Mouse (Mus musculus) ES-E14 (cell line): ENCODE results near the gene Ankrd23.

Source experiments
- CHD2 ChIP-seq: IDR thresholded peaks from 2 replicates; pipeline ENCODE4 v1.6.1; 2014; ENCODE audit warnings: mild to moderate bottlenecking, low read depth, low read length, inconsistent platforms
- MAFK ChIP-seq: IDR thresholded peaks from 2 replicates; pipeline ENCODE4 v1.6.1; 2014; ENCODE audit warnings: mild to moderate bottlenecking, low read depth, low read length, inconsistent platforms; ENCODE audit not compliant: insufficient read depth
- ZNF384 ChIP-seq: IDR thresholded peaks from 2 replicates; pipeline ENCODE4 v1.6.1; 2012; ENCODE audit warnings: low read depth, low read length, inconsistent platforms

DNA sequence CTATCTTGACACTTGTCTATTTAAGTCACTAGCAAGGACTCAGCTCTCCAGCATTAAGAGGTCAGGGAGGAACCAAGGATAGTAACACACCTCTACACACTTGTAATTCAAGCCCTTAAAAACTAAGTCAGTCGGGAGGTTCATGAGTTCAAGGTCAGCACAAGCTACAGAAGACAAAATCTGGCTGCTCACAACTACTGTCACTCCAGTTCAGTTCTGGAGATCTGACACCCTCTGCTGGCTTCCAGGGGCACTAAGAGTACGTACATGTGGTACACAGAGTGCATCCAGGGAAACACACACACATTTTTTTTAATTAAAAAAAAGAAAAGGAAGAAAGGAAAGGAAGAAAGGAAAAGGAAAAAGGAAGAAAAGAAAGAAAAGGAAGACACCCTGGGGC is 40.0 kb downstream of the Ankrd23 start:
- TF ChIP-seq MAFK: no peak
- TF ChIP-seq ZNF384: no peak
- no peak for TF ChIP-seq CHD2
